17 mouse cellular contexts compared by ENCODE assay signal in the genomic region with DNA sequence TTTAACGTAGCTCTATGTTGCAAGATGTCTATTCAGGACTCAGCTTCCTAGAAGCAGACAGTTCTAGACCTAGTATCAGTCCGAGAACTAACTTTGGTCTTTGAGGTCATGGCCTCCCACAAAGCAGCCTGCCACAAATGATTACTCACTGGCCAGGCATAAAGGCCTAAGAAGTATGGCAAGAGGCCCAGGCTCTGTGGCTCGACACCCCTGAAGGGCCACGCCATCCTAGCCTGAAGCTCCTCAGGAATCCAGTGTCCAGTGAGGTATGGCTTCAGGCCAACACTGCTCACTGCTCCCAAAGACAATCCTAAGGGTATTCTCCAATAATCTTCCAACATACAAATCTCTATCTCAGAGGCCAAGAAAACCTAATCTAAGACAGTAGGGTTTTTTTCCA. TPM values are rescaled to one million over a fixed set of nuclear protein-coding genes. Genes with fewer than 3 reads are reported as not detected.
DNase-seq lines count a peak whose midpoint lies in the region; ATAC-seq lines count a peak whose summit lies in the region.
"Had no signal": no experiment of that assay in that cellular context is flagged by ENCODE, and none has a peak within 500 bp of the region (broad histone marks: within the 10 kb centered on the region; RNA-seq: fewer than 3 reads in every experiment).

No protein-coding gene starts in this region.

- no peaks in the 10 kb centered on the region for H3K27me3 ChIP-seq in midbrain, embryonic 13.5 days
- H3K27me3 ChIP-seq: forebrain, embryonic 15.5 days; hindbrain, embryonic 15.5 days; liver, embryonic 12.5 days; megakaryocyte, embryonic 14.5 days; neural tube, embryonic 12.5 days had no signal

- H3K4me1 ChIP-seq in midbrain, embryonic 13.5 days (replicated peaks): no peaks in the 10 kb centered on the region
- H3K4me1 ChIP-seq: forebrain, embryonic 15.5 days; hindbrain, embryonic 15.5 days; limb, embryonic 10.5 days; liver, embryonic 12.5 days; neural tube, embryonic 12.5 days had no signal

- H3K9me3 ChIP-seq in midbrain, embryonic 13.5 days: no peaks in the 10 kb centered on the region
- H3K9me3 ChIP-seq: forebrain, embryonic 15.5 days; hindbrain, embryonic 15.5 days; limb, embryonic 10.5 days; liver, embryonic 12.5 days; megakaryocyte, embryonic 14.5 days; neural tube, embryonic 12.5 days had no signal

- no peak overlapping the region for H3K4me2 ChIP-seq in midbrain, embryonic 13.5 days (replicated peaks)
- H3K4me2 ChIP-seq: forebrain, embryonic 15.5 days; hindbrain, embryonic 15.5 days; liver, embryonic 12.5 days; neural tube, embryonic 12.5 days had no signal

- no peak overlapping the region for H3K27ac ChIP-seq in midbrain, embryonic 13.5 days
- H3K27ac ChIP-seq: forebrain, embryonic 15.5 days; hindbrain, embryonic 15.5 days; limb, embryonic 10.5 days; liver, embryonic 12.5 days; neural tube, embryonic 12.5 days had no signal

- H3K4me3 ChIP-seq in midbrain, embryonic 13.5 days (replicated peaks): no peak overlapping the region
- H3K4me3 ChIP-seq: forebrain, embryonic 15.5 days; hindbrain, embryonic 15.5 days; limb, embryonic 10.5 days; liver, embryonic 12.5 days; megakaryocyte, embryonic 14.5 days; neural tube, embryonic 12.5 days had no signal

- H3K9ac ChIP-seq in midbrain, embryonic 13.5 days (replicated peaks): no peak overlapping the region
- H3K9ac ChIP-seq: forebrain, embryonic 15.5 days; hindbrain, embryonic 15.5 days; liver, embryonic 12.5 days; neural tube, embryonic 12.5 days had no signal

- ATAC-seq in midbrain, embryonic 13.5 days: no peak
- ATAC-seq: forebrain, embryonic 15.5 days; liver, embryonic 12.5 days had no signal

- peak; percentile 73 to 77 for DNase-seq in adrenal gland, adult (ENCODE audit: inconsistent age in 2 of 2, low spot score in 1 of 2)
- DNase-seq in adrenal gland, postnatal 4 days (ENCODE audit: low spot score in 2 of 2): no peak
- DNase-seq in lung, postnatal 10 days: peak; percentile 1
- DNase-seq in lung, postnatal 14 days: no peak
- peak; percentile 6 for DNase-seq in adrenal gland, postnatal 14 days
- peak; percentile 25 for DNase-seq in gastrocnemius, postnatal 25 days
- no peak for DNase-seq in spleen, postnatal 14 days (ENCODE audit: low spot score in 2 of 2)
- DNase-seq: thymus, postnatal 36 days had no signal

- 80% methylated on average over 4 of the region's 4 CpGs for WGBS in midbrain, embryonic 13.5 days

- H3K36me3 ChIP-seq in midbrain, embryonic 13.5 days: peaks cover 40% of the 10 kb centered on the region

RNA-seq across cellular contexts. Expression of a gene that starts 38.4 kb away (rescaled TPM):
- under 1 TPM; 0.17 to 0.54 TPM for total RNA-seq in adrenal gland, postnatal 4 days (2021)
- 0.15 and 0.34 TPM in 2 replicates for total RNA-seq in adrenal gland, postnatal 14 days (2021)
- not detected for total RNA-seq in gastrocnemius, postnatal 25 days (2021)
- polyA plus RNA-seq in midbrain, embryonic 13.5 days (2015; fragmentation: Nextera tagmentation; extraction: Ambion mirVana): not detected in 2 replicates
- polyA plus RNA-seq: hindbrain, embryonic 15.5 days; limb, embryonic 10.5 days; liver, embryonic 12.5 days; lung, embryonic 16.5 days; neural tube, embryonic 12.5 days; spleen, adult 2 months had no signal

Comparison
In these comparisons a context has a peak if more than half of its experiments do, and no peak if none do; other contexts are left out.
1. DNase-seq: peak in adrenal gland, adult (2 of 2), lung, postnatal 10 days (single experiment), adrenal gland, postnatal 14 days (single experiment) and gastrocnemius, postnatal 25 days (single experiment); none in adrenal gland, postnatal 4 days (0 of 2), lung, postnatal 14 days (single experiment) and spleen, postnatal 14 days (0 of 2).